Mouse (Mus musculus): ENCODE results near the gene Rtkn.

The Rtkn gene

DNA sequence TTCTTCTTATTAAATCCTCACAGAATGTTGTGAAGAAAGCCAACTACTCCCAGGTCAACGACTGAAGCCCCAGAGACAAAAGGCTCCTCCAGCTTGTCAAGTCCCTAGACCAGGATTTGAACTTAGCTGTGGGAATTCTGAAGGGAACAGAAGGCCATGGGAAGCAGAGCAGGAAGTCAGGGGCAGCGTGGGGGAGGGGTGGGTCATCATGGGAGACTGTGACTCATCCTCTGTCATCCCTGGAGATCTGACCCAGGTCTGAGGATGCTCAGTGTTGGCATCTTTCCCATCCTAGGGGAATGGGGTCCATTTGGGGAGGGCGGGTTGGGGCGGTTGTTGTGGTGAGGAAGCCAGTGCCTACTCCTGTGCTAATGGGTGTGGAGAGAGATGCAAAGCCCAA lies 6.4 kb downstream of the Rtkn start:
- peak in 1 of 2 experiments; percentile 47 for DNase-seq

DNA sequence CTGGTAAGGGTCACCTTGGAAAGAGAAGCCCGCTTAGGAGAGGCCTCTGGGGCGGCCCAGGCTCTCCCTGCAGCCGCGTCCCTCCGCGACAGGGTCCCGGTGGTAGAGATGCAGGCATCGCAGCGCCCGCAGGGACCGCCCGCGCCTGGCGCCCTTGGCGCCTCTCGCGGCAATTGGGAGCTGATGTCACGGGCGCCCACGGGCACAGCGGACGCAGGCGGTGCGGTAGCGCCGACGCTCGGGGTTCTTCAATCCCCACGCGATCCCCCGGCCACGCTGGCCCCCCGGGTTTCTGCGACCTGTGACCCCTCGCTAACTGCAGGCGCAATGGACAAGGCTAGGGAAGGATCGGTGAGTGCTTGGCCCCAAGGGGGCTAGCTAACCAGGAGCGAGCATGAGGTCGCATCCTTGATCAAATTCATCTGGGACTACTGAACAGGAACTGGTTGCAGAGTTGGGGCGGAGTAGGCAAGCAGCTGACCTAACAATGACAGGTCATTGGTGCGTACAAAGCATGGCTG lies 7.0 kb downstream of the Rtkn start:
- DNase-seq, result no peak

DNA sequence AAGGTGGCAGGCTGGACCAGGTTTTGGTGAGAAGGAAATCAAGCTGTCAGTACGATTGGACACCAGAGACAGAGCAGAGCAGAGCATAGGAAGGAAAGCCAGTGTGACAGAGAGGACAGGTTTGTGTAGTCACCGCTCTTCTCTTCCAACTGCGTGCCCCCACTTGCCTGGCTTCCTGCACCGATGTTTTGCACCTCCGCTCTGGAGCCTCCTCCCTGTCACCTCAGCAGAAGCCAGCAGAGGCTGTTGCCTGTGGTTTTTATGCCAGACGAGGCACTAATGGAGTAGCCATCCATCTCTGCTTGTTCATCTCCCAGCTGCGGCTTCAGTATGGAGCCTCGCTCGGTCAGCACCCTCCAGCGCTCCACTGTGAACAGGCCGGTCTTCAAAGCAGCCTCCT lies 7.6 kb downstream of the Rtkn start:
- no peak for DNase-seq

DNA sequence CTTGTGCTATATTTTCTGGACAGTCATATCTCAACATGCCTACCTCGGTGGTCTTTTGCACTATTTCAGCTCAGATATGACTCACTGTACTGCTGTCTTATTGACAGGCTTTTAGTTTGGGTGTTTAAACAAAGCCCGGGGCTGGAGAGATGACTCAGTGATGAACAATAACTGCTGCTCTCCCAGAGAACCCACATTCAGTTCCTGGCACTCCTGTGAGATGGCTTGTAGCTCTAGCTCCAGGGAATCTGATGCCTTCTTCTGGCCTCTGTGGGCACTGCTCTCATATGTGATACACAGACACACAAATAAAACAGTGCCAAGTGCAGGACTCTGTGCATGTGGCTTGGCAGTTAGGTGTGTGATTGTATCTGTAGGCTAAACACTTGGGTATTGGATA lies 9.9 kb downstream of the Rtkn start:
- DNase-seq, result no peak

DNA sequence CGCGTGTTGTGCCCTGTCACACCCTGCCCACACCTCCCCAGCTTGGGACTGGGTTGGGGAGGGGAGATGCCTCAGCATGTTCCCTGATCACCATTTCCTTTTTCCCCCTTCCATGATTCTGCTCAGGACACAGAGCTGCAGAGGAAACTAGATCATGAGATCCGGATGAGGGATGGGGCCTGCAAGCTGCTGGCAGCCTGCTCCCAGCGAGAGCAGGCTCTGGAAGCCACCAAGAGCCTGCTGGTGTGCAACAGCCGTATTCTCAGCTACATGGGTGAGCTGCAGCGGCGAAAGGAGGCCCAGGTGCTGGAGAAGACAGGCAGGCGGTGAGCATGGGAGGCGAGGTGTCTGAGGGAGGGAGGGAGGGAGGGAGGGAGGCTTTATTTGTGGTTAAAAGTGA lies 10.5 kb downstream of the Rtkn start:
- DNase-seq, result no peak

DNA sequence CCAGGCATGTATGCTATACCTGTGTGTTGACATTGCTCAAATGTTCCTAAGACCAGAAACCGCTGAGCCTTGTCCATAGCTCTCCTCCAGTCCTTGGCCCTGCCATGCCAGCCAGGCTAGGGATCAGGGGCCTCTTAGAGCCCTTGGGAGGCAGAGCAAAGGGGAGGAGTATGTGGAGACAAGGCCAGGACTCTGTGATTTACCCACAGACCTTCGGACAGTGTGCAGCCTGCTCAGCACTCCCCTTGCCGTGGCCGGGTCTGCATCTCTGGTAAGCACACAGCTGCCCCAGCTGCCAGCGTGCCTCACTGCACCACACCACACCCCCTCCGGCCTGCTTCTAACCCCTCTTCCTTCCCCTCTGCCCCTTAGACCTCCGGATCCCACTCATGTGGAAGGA lies 12.0 kb downstream of the Rtkn start:
- no peak for DNase-seq

DNA sequence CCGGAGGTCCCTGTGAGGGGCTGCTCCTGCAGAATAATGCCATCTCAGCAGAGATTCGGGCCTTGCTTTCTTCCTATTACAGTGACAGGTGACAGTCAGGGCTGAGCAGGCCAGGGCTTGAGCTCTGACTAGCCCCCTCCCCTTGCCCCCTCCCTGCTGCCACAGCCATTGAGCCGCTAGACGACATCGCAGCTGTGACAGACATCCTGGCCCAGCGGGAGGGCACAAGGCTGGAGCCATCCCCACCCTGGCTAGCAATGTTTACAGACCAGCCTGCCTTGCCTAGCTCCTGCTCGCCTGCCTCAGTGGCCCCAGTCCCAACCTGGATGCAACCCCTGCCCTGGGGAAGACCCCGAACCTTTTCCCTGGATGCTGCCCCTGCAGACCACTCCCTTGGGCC lies 16.5 kb downstream of the Rtkn start:
- peak in 1 of 2 experiments; percentile 51 for DNase-seq

DNA sequence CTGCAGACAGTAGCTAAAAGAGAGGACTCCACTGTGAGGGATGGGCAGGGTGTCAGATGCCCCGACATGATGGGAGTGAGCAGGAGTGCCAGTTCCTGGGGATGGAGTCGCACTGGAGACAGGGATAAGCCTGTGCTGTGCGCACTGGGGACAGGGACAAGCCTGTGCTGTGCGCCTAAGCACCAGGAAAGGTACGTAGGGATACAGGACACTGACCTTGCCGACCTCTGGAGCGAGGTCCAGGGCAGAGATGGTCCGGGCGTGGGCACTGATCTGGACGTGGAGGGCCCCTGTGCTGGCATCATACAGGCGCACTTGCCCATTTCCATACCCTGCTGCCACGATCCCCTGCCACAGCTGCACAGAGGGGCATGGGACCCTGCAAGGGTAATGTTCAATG lies 17.8 kb downstream of the Rtkn start:
- no peak for DNase-seq

DNA sequence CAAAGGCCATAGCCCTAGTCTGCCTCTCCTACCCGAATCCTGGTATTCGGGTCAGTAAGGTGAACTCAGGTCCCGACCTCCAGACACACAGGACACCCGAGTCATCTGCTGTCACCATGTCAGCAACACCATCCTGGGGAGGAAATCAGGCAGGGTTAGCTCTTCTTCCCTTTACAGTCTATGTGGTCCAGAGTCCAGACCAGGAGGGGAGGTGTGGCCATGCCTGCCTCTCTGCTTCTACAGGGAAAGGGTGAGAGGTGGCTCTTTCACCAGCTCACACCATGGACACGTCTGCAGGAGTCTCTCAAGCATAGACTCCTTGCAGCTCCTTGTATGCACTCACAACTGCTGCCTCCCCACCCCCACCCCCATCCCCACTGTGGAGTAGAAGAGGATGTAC lies 18.2 kb downstream of the Rtkn start:
- no peak for DNase-seq

DNA sequence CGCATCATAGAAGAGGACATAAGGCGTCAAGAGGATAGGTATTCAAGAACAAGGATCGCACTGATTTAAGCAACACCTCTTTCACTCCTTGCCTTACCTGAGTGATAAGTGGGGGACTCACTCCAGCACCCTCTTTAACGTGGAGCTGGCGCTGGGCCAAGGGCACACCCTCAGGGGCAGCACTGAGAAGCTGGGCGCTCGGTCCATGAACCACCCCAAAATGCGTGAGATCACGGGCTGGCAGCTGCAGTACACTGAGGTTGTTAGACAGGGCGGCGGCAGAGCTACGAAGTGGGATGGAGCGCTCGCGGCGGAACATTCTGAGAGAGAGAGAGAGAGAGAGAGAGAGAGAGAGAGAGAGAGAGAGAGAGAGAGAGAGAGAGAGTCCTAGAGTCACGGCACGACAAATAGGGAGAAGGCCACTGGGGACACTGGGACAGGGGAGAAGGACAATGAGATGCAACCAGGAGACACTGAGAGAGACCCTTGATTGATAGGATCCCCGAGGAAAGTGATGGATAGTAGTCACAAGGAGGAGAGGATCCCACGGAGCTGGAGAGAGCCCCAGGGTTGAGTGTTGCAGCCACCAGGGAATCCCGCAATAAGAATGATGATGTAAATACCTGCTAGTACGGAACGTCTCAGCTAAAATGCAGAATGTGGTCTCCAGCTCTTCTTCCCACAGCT lies 20.4 kb downstream of the Rtkn start:
- peak; percentile 33 to 68 for DNase-seq

DNA sequence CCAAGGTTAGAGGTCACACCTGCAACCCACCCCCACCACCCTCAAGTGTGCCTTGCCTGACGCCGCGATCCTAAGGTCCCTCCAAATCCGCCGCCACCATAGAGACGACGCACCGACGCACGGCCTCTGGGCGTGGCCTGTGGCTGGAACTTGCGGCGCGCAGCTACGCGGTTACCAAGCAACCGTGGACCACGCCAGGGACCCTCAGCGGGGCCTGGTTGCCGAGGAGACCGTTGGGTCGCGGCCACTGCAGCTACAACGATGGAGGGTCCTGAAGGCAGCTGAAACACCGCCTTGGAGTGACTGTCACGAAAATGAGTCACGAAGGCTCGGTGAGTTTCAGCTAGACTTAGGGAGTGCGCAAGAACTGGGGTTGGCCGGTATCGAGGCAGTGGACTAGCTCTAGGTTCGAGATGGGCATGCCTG lies 21.0 kb downstream of the Rtkn start, which contains the start of the genes Wdr54 and 1700003E16Rik:
Gene Wdr54, minus strand, starts transcription at position 139 of the 426 bp plus-strand sequence.
Gene 1700003E16Rik, plus strand, starts transcription at position 146 of the 426 bp plus-strand sequence.
- peak; percentile 86 for DNase-seq

DNA sequence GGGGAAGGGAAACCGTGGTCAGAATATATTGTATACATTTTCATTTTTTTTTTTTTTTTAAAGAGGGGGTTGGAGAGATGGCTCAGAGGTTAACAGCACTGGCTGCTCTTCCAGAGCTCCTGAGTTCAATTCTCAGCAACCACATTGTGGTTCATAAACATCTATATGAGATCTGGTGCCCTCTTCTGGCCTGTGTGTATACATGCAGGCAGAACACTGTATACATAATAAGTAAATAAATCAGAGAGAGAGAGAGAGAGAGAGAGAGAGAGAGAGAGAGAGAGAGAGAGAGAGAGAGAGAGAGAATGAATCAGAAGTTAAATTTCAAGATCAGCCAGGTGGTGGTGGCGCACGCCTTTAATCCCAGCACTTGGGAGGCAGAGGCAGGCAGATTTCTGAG lies 24.2 kb downstream of the Rtkn start:
- DNase-seq, result peak; percentile 58 to 70

DNA sequence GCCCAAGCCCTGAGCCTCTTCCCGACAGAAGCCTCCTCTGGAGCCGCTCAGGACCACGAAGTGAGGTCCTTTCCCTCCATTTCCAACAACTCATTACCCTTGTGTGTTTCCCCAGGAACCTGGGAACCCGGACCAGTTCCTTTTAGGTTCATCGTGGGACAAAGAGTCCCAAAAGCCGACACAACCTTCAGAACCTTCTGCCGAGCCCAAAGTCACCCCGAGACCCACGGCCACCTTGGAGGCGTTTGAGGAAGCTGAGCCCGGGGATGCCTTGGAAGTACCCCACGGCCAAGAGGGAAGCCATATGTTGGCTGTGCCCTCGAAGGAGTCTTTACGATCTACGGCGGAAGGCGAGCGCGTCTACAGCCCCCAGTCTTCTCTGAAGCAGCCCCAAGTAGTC lies 26.2 kb downstream of the Rtkn start:
- DNase-seq, result no peak

DNA sequence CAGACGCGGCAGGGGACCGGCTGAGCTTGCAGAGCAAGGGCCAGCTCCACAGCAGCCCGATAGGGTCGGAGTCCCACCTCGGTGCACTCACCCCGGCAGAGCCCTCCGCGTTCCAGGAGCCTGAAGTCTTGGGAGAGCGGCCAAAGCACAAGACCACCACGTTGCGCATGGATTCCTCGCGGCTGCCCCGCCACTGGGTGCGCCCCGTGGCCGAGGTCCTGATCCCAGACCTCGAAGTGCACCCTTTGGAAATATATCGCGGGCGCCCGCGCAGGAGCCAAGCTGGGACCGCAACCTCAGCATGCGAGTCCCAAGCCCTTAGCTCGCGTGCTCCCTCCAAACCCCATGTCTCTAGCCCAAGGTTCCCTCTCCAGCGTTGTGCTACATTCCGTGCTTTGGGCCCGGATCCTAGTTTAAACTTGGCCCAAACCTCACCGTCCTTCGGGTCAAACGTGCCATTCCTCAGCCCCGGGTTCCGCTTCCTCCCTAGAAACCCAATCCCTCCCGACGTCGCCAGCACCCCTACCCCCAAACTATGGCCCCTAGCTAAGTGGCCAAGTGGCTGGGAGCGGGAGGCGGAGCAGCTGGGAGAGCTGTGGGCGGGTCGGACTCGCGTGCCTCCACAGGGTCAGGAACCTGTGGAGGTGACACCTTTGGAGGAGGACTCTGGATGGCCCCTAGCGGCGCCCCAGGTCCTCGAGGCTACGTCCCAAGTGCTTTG lies 26.8 kb downstream of the Rtkn start:
- peak; percentile 38 to 41 for DNase-seq

DNA sequence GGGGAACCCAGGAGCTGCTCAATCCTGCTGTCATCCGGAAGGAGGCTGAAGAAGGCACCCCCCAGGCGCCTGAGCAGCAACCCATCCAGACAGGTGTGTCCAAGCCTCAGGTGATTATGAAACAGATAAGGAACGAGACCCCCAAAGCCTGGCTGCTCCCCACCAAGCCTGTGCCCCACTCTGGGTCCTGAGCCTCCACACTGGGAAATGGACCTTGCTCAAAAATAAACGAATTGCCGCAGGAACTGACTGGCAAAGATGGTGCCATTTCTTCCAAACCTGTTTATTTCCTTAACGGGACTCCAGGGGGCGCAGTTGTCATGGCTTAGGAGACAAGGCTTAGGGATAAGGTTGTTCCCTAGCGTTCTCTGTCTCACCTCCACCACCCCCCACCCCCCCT lies 27.4 kb downstream of the Rtkn start:
- DNase-seq, result peak; percentile 87 to 88

DNA sequence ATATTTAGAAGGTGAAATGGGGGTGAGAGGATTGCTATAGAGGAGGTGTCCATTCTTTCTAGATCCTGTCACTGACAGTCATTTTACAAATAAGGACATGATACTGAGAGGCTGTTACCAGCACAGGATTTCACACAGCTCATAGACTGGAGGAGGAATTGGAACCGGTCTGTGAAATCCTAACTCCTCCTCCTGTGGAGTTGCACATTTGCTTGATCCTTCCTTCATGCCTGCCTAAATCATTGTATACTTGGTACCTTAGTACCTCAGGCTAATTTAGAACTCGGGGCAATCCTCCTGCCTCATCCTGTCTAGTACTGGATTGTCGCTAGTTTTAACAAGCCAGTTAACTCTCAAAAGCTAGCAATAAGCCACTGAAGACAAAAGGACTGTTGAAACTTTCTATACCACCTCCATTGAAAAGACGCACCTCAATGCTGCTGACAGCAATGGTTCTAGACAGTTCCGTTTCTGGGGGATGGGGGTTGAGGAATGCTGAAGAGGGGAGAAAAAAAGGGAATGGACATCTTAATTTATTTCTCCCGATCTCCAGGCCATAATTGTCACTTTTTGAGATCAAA lies 29.9 kb downstream of the Rtkn start:
- DNase-seq, result no peak

DNA sequence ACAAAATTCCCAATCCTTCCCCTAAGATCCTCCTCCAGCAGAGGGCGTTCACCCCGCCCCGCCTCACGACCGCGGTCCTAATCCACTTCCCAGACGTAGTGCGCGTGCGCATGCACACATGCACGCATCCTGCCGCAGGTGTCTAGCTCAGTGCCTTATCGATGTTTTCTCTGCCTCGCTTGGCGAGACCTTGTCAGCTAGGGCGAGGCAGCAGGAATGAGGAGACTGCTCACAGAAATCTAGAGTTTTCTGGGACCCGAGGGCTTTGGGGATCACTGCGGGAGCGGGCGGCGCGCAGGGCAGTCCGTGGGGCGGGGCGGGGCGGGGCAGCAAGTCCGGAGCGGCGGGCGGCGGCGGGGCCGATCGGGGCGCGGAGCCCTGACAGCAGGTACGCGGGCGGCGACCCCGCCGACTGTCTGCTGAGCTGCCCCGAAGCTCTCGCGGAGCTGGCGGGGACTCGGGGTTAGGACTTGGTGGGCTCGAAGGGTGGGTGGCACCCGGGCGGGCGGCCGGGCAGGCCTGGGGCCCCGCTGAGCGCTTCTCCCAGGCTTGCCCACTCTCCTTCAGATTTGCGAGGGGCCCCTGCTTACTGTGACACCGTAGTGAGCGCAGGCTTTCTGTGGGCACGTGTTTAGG lies 30.5 kb downstream of the Rtkn start, which contains the start of gene Dctn1:
Gene Dctn1, plus strand, starts transcription at position 314 of the 636 bp plus-strand sequence.
- DNase-seq, result peak; percentile 97 to 98

DNA sequence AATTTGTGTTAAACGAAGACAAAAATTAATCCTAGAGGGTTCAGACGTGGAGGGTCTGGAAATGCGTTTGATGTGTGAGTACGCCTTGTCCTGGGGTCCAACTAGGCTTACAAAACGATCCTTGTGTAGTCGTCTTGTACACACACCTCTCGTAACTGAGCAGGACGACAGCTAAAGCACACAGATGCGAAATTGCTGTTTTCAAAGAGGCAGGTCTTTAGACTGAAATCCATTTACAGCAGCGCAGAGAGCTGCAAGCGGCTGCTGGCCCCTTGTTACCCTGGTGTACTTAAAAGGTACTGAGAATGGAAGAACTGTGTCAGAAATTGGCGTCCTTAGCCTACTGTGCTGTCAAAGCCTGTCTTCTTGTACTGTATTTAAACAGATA lies 31.0 kb downstream of the Rtkn start:
- no peak for DNase-seq

DNA sequence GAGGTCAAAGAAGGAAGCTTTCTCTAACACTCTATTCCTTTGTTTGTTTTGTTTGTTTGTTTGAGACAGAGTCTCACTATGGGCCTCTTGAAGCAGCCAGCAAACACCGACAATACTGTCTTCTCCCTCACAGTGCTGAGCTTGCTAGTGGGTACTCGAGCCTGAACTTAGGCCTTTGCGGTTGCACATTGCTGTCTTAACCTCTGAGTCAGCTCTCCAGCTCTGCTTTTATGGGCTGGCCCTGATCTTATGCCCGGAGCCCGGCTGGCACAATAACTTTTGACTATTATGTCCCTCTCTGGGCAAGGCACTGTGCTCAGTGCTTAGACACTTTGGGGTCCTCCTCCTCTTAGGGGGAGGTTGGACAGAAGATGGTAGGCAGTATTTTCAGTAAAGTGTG lies 34.6 kb downstream of the Rtkn start:
- DNase-seq, result no peak

DNA sequence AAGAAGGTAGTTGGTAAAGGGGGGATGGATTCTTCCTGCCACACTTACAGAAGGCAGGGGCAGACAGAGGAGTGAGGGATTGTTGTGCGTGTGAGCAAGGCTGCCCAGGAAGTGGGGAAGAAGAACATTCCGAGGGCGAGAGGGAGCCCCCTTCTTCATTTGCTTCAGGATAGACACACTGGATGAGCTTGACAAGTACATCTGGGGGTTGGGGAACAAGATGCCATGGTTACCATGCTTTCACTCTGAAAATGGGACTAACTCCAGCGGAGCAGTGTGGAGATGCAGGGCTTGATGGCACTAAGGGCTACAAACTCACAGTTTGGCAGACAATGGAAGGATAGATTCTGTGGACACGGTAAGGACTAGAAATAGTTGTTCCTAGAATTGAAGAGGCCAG lies 35.8 kb downstream of the Rtkn start:
- no peak for DNase-seq

DNA sequence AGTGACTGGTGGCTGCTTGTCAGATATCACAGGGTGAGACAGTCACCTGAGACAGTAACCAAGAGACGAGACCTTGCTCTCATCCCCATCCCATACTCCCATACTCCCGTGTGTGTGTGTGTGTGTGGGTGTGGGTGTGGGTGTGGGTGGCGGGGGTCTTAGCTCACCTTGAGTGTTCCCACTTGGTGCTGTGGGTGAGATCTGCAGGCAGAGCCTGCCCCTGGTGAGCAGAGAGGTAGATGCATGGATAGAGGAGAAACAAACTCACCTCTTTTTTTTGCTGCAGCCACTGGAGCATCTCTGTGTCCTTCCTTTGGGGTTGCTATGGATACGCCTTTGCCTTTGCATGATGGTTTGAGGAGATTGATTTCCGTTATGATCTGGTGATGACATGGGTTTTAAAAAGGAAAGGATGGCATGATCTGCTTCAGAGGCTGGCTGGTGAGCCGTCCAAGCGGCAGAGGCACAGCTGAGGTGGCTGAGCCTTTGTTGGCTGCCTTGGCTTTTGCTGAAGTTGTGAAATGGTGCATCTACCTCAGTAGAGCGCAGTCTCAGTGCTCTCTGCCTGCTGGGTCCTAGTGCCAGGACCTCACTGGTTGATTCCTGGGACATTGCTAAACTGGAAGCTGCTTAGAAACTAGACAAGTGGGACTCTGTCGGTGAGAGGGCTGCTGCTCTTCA lies 37.1 kb downstream of the Rtkn start:
- peak in 1 of 2 experiments; percentile 48 for DNase-seq

DNA sequence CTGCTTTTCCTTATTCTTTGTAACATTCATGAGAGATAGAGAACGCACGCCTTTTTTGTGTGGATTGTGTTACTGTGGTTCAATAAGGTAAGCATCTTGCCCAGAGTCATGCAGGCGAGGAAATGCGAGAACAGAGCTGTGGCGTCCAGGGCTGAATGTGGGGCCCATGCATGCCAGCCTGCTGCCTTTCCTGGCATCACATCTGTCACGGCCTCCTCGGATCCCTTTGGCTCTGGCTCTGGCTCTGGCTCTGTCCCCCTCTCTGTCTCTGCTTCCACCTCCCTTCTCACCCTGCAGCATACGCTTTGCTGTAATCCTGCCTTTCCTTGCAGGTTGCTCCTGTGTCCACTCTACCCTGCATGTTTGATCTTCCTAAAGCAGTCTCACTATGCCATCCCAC lies 40.7 kb downstream of the Rtkn start:
- peak; percentile 27 to 36 for DNase-seq
